Mouse (Mus musculus) midbrain, embryonic 10.5 days (tissue): Measurements from ENCODE around the gene Akap13. TPM values are rescaled to one million over a fixed set of nuclear protein-coding genes. Genes with fewer than 3 reads are reported as not detected.
A peak's percentile ranks its signal among the peaks of the same experiment; 100 is the strongest.
"Not testable (repeated sequence)": the region's sequence is repeated elsewhere in the genome, so short reads cannot be mapped to it uniquely, and the experiment has no call there.

ENCODE experiments used
- DNase-seq: peaks from one replicate; pipeline ENCODE4 v3.0.0-alpha.2; 2017; ENCODE audit warnings: low spot score
- H3K27ac ChIP-seq: fragments of 300-500 bp; sonication (generic); replicated peaks from 2 replicates; pipeline ENCODE4 v1.5.1; 2016; ENCODE audit warnings: mild to moderate bottlenecking
- H3K27me3 ChIP-seq: fragments of 300-500 bp; sonication (generic); 2 replicates; pipeline ENCODE4 v1.6.1; 2016; ENCODE audit warnings: low read depth, mild to moderate bottlenecking; ENCODE audit not compliant: poor library complexity, severe bottlenecking
- H3K36me3 ChIP-seq: fragments of 300-500 bp; sonication (generic); 2 replicates; pipeline ENCODE4 v1.6.1; 2016; ENCODE audit warnings: mild to moderate bottlenecking, moderate library complexity
- H3K4me1 ChIP-seq: fragments of 300-500 bp; sonication (generic); 2 replicates; pipeline ENCODE4 v1.6.1; 2016
- H3K4me3 ChIP-seq: fragments of 300-500 bp; sonication (generic); 2 replicates; pipeline ENCODE4 v1.5.1; 2016; ENCODE audit warnings: mild to moderate bottlenecking, moderate library complexity
- H3K9me3 ChIP-seq: fragments of 300-500 bp; sonication (generic); replicated peaks from 2 replicates; pipeline ENCODE4 v1.6.1; 2016; ENCODE audit warnings: mild to moderate bottlenecking
- WGBS: fragments of 180-500 bp; shearing (Covaris S2); methylation state at CpG from one replicate; pipeline ENCODE4 v1.1.7; 2016; 5-methylcytosine and 5-hydroxymethylcytosine counted together
- polyA plus RNA-seq: library from polyadenylated mRNA; unstranded; fragments of >200 nt; fragmentation: Nextera tagmentation; extraction: Ambion mirVana; gene quantifications from 2 replicates; pipeline ENCODE4 v1.2.1, GENCODE M21; 2016

Gene Akap13
- polyA plus RNA-seq, 1 experiment from 2014 or later = 29.0 TPM

GRCm38 (mm10) chr7:75788069-75788800 lies 332.9 kb downstream of the Akap13 start:
- H3K27ac ChIP-seq, H3K9me3 ChIP-seq, H3K4me1 ChIP-seq, H3K4me3 ChIP-seq, DNase-seq, H3K36me3 ChIP-seq, H3K27me3 ChIP-seq: not testable (repeated sequence)
- WGBS = 83% methylated on average over 5 of the region's 7 CpGs

GRCm38 (mm10) chr7:75788801-75789135 lies 333.4 kb downstream of the Akap13 start:
- not testable (repeated sequence) for H3K36me3 ChIP-seq, H3K27ac ChIP-seq, H3K4me3 ChIP-seq, H3K4me1 ChIP-seq, DNase-seq, H3K27me3 ChIP-seq, H3K9me3 ChIP-seq
- WGBS = 87% methylated on average over 3 of the region's 3 CpGs

GRCm38 (mm10) chr7:75789746-75790145 lies 334.4 kb downstream of the Akap13 start:
- Histone ChIP-seq H3K4me1 (peaks cover 5% of the 10 kb centered on the region), H3K27ac (no peak overlapping the region), H3K9me3 (no peaks in the 10 kb centered on the region), H3K36me3 (no peaks in the 10 kb centered on the region), H3K4me3 (no peak overlapping the region), H3K27me3 (no peaks in the 10 kb centered on the region)
- 96% methylated on average over 6 of the region's 6 CpGs for WGBS
- no peak for DNase-seq

- not testable (repeated sequence) for H3K9me3 ChIP-seq, H3K27ac ChIP-seq, DNase-seq, H3K4me3 ChIP-seq, H3K36me3 ChIP-seq, H3K4me1 ChIP-seq, H3K27me3 ChIP-seq
- WGBS = 89% methylated on average over 13 of the region's 13 CpGs
These were observed 335.9 kb downstream of the Akap13 start for GRCm38 (mm10) chr7:75791092-75791837.

- Histone ChIP-seq H3K9me3 (no peaks in the 10 kb centered on the region), H3K4me3 (no peak overlapping the region), H3K27ac (no peak overlapping the region), H3K36me3 (no peaks in the 10 kb centered on the region), H3K27me3 (no peaks in the 10 kb centered on the region), H3K4me1 (peaks cover 7% of the 10 kb centered on the region)
- 53% methylated on average over 2 of the region's 2 CpGs for WGBS
- no peak for DNase-seq
These were observed 337.8 kb downstream of the Akap13 start for GRCm38 (mm10) chr7:75793091-75793490.

- Histone ChIP-seq H3K27ac (no peak overlapping the region), H3K4me1 (peaks cover 7% of the 10 kb centered on the region), H3K4me3 (no peak overlapping the region), H3K36me3 (no peaks in the 10 kb centered on the region), H3K9me3 (no peaks in the 10 kb centered on the region), H3K27me3 (no peaks in the 10 kb centered on the region)
- no peak for DNase-seq
- WGBS = 76% methylated on average over 3 of the region's 3 CpGs
These were observed 338.5 kb downstream of the Akap13 start for GRCm38 (mm10) chr7:75793654-75794335.

GRCm38 (mm10) chr7:75795106-75795505 lies 339.8 kb downstream of the Akap13 start:
- no peak overlapping the region for H3K27ac ChIP-seq
- H3K9me3 ChIP-seq = no peaks in the 10 kb centered on the region
- no peaks in the 10 kb centered on the region for H3K36me3 ChIP-seq
- H3K4me1 ChIP-seq = peaks cover 7% of the 10 kb centered on the region
- H3K27me3 ChIP-seq = no peaks in the 10 kb centered on the region
- 89% methylated on average over 8 of the region's 8 CpGs for WGBS
- DNase-seq = no peak
- no peak overlapping the region for H3K4me3 ChIP-seq

- H3K4me1 ChIP-seq = peaks cover 7% of the 10 kb centered on the region
- no peaks in the 10 kb centered on the region for H3K27me3 ChIP-seq
- WGBS = 45% methylated on average over 9 of the region's 9 CpGs
- 0 out of 2 replicates have a peak overlapping the region, but pooled peaks have one; percentile 28 for H3K27ac ChIP-seq
- no peak overlapping the region for H3K4me3 ChIP-seq
- no peaks in the 10 kb centered on the region for H3K9me3 ChIP-seq
- no peaks in the 10 kb centered on the region for H3K36me3 ChIP-seq
- no peak for DNase-seq
These were observed 341.1 kb downstream of the Akap13 start for GRCm38 (mm10) chr7:75796474-75796873.

- Histone ChIP-seq H3K9me3 (no peaks in the 10 kb centered on the region), H3K27ac (no peak overlapping the region), H3K4me3 (no peak overlapping the region), H3K4me1 (peaks cover 7% of the 10 kb centered on the region), H3K27me3 (no peaks in the 10 kb centered on the region), H3K36me3 (no peaks in the 10 kb centered on the region)
- WGBS = 80% methylated on average over 4 of the region's 4 CpGs
- DNase-seq = no peak
These were observed 345.2 kb downstream of the Akap13 start for GRCm38 (mm10) chr7:75800530-75800929.

GRCm38 (mm10) chr7:75801022-75801421 lies 345.7 kb downstream of the Akap13 start:
- no peak overlapping the region for H3K27ac ChIP-seq
- 94% methylated on average over 3 of the region's 3 CpGs for WGBS
- no peak for DNase-seq

GRCm38 (mm10) chr7:75801621-75802358 lies 346.5 kb downstream of the Akap13 start:
- Histone ChIP-seq H3K4me1 (peaks cover under 1% of the 10 kb centered on the region; the same call in 1 of the 2 replicates), H3K27me3 (no peaks in the 10 kb centered on the region), H3K4me3 (no peak overlapping the region), H3K9me3 (no peaks in the 10 kb centered on the region), H3K27ac (no peak overlapping the region), H3K36me3 (no peaks in the 10 kb centered on the region)
- DNase-seq = no peak
- WGBS = 93% methylated on average over 5 of the region's 5 CpGs

More at GRCm38 (mm10) chr7:75801022-75801421, 345.7 kb downstream of the Akap13 start:
- Histone ChIP-seq H3K9me3 (no peaks in the 10 kb centered on the region), H3K4me3 (no peak overlapping the region), H3K4me1 (peaks cover 7% of the 10 kb centered on the region), H3K36me3 (no peaks in the 10 kb centered on the region), H3K27me3 (no peaks in the 10 kb centered on the region)

- 78% methylated on average over 3 of the region's 3 CpGs for WGBS
These were observed 347.6 kb downstream of the Akap13 start for GRCm38 (mm10) chr7:75802887-75803286.

More at GRCm38 (mm10) chr7:75802887-75803286, 347.6 kb downstream of the Akap13 start:
- no peaks in the 10 kb centered on the region for H3K36me3 ChIP-seq
- no peak overlapping the region for H3K27ac ChIP-seq
- no peaks in the 10 kb centered on the region for H3K4me1 ChIP-seq
- no peak overlapping the region for H3K4me3 ChIP-seq
- no peaks in the 10 kb centered on the region for H3K27me3 ChIP-seq
- no peaks in the 10 kb centered on the region for H3K9me3 ChIP-seq
- DNase-seq = no peak
